Mouse (Mus musculus) liver, adult 2 months (tissue): Measurements from ENCODE around the gene Slc25a13. TPM values are rescaled to one million over a fixed set of nuclear protein-coding genes. Genes with fewer than 3 reads are reported as not detected.

ENCODE experiments used
- DNase-seq: peaks from one replicate; pipeline ENCODE4 v3.0.0-alpha.2; 2011; ENCODE audit warnings: low read depth, low spot score; ENCODE audit errors: extremely low read depth
- H3K27ac ChIP-seq: fragments of 200-500 bp; replicated peaks from 2 replicates; pipeline ENCODE4 v1.5.1; 2012; ENCODE audit warnings: low read depth, mild to moderate bottlenecking, control low read depth, inconsistent platforms, low read length; ENCODE audit not compliant: insufficient read depth
- H3K27me3 ChIP-seq: fragments of 200-500 bp; 2 replicates; pipeline ENCODE4 v1.6.1; 2012; ENCODE audit warnings: mild to moderate bottlenecking, moderate library complexity, low read length, inconsistent platforms; ENCODE audit not compliant: control insufficient read depth, insufficient read depth
- H3K36me3 ChIP-seq: fragments of 200-500 bp; 2 replicates; pipeline ENCODE4 v1.6.1; 2012; ENCODE audit warnings: low read length, inconsistent platforms; ENCODE audit not compliant: control insufficient read depth, insufficient read depth
- H3K4me1 ChIP-seq: fragments of 200-500 bp; 2 replicates; pipeline ENCODE4 v1.6.1; 2011; ENCODE audit warnings: low read length; ENCODE audit not compliant: control insufficient read depth, insufficient read depth
- H3K4me3 ChIP-seq: fragments of 200-500 bp; 2 replicates; pipeline ENCODE4 v1.5.1; 2011; ENCODE audit warnings: low read depth, mild to moderate bottlenecking, control low read depth, low read length, moderate library complexity; ENCODE audit not compliant: insufficient read depth
- H3K79me2 ChIP-seq: fragments of 200-500 bp; 2 replicates; pipeline ENCODE4 v1.6.1; 2012; ENCODE audit warnings: inconsistent platforms, mild to moderate bottlenecking, low read length, moderate library complexity; ENCODE audit not compliant: control insufficient read depth, insufficient read depth
- H3K9ac ChIP-seq: fragments of 200-500 bp; 2 replicates; pipeline ENCODE4 v1.6.1; 2012; ENCODE audit warnings: low read depth, mild to moderate bottlenecking, control low read depth, inconsistent platforms, low read length
- CTCF ChIP-seq: fragments of 200-500 bp; IDR thresholded peaks from 2 replicates; pipeline ENCODE4 v1.5.1; 2011; ENCODE audit warnings: low read depth, low read length, control low read depth
- POLR2A ChIP-seq: fragments of 200-500 bp; IDR thresholded peaks from 2 replicates; pipeline ENCODE4 v1.6.1; 2011; ENCODE audit warnings: low read length, control low read depth; ENCODE audit not compliant: insufficient read depth; ENCODE audit errors: extremely low read depth
- WGBS: fragments of 180-500 bp; shearing (Covaris S2); methylation state at CpG from one replicate; pipeline ENCODE4 v1.1.7; 2018; 5-methylcytosine and 5-hydroxymethylcytosine counted together
- polyA plus RNA-seq: library from polyadenylated mRNA; depleted of rRNA; stranded (reverse); fragments of >200 nt; gene quantifications from 2 replicates; pipeline ENCODE4 v1.2.3, GENCODE M21; 2012; rRNA removed
- total RNA-seq: library from RNA; depleted of rRNA; stranded (reverse); fragments of >200 nt; gene quantifications from 2 replicates; pipeline ENCODE4 v1.2.3, GENCODE M21; 2014; rRNA removed

Slc25a13 gene
- total RNA-seq: 206 and 232 TPM in 2 replicates
- 53.5 and 60.3 TPM in 2 replicates for polyA plus RNA-seq

DNA sequence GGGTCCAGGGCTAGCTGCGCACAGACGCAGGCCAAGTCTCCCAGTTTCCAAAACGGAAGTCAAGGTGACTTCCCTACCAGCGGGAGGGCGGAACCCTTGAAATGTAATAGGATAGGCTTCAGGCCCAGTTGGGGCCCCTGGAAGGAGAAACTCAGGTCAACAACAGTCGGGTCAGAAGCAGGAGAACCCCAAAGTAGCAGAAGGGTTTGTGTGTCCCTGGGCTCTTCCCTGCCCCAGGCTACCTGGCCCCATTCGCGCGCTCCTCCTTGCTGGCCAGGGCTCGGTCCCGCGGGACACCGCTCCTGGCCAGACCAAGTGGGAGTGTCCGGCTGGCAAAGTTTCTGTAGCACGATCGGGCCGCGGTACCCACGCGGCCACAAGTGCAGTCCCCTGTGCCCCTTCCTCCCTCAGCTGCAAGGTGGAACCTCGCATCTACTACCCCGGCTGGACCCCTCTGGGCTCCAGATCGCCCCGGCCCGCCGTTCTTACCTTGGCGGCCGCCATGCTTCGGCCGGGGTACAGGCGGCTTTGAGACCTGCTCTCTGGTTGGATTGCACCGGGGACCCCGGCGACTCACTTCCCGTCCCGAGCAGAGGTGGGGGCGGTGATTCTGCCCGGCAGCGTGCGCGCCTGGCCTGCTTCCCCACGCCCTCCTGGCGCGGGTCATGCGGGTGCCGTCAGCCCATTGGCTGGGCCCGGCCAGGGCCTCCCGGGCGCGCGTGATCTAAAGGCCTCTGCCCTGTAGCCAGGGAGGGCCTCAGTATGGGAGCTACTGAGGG lies at the start of gene Slc25a13:
Gene Slc25a13 (minus strand): TSS at position 667 of the 779 bp plus-strand sequence.
- peak; percentile 62; the same call in 1 of the 2 replicates for TF ChIP-seq POLR2A
- no peak for TF ChIP-seq CTCF
- WGBS: under 1% methylated on average over 50 of the region's 51 CpGs

DNA sequence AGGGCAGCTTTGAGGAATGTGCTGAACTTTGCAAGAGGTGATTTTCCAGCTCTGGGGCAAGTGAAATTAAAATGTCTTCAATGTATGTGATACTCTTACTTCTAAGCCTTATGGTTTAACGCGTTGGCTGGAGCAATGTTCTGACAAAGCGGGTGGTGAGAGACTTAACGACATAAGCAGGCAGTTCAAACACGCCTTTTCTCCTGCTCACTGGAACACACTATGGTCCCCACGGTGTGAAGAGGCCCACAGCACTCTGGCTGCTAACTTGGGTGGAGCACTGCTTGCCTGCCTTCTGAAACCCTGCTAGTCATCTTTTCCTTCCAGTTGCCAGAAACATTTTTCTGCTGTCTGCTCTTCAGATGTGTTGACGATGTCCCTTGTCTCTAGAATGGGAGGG lies 48.8 kb upstream of the Slc25a13 start:
- no peak overlapping the region for H3K9ac ChIP-seq
- TF ChIP-seq POLR2A (no peak), CTCF (no peak)
- H3K79me2 ChIP-seq: no peaks in the 10 kb centered on the region
- H3K36me3 ChIP-seq: no peaks in the 10 kb centered on the region
- H3K4me1 ChIP-seq: no peaks in the 10 kb centered on the region
- no peak overlapping the region for H3K27ac ChIP-seq
- WGBS: 94% methylated on average over 7 of the region's 7 CpGs
- no peak for DNase-seq
- H3K27me3 ChIP-seq: no peaks in the 10 kb centered on the region
- H3K4me3 ChIP-seq: no peak overlapping the region

More for the DNA sequence above, at the start of gene Slc25a13:
- Histone ChIP-seq H3K36me3 (no peaks in the 10 kb centered on the region; the same call in 1 of the 2 replicates), H3K4me1 (peaks cover 24% of the 10 kb centered on the region), H3K27ac (peak within 1 kb of the TSS; percentile 96), H3K9ac (peak within 1 kb of the TSS; percentile 89), H3K79me2 (peaks cover 16% of the 10 kb centered on the region; the same call in 1 of the 2 replicates), H3K4me3 (peak within 1 kb of the TSS; percentile 86), H3K27me3 (no peaks in the 10 kb centered on the region)
- peak; percentile 86 for DNase-seq

DNA sequence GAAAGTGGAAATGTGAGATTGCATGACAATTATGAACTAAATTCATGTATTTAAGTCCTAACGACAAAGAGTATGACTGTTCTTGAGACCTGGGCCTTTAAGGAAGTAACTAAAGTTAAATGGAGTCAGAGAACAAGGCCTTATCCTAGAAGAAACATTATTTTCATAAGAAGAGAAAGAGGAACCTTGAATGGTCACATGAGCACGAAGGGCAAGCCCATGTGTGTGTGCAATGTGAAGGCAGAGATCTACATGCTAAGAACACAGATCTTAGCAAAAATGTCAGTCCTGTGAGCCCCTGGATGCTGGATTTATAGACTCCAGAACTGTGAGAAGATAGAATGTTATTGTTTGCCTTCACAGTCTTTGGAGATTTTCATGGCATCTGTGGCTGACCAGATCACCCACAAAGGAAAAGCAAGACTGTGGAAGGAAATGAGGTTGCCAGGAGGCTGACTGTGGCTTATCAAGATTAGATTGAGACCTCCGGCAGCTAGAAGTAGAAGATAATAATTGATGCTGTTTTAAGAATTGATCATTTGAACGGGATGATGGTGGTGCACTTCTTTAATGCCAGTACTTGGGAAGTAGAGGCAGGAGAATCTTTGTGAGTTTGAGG lies 46.4 kb upstream of the Slc25a13 start:
- no peak for DNase-seq
- WGBS: 77% methylated on average over 4 of the region's 4 CpGs

DNA sequence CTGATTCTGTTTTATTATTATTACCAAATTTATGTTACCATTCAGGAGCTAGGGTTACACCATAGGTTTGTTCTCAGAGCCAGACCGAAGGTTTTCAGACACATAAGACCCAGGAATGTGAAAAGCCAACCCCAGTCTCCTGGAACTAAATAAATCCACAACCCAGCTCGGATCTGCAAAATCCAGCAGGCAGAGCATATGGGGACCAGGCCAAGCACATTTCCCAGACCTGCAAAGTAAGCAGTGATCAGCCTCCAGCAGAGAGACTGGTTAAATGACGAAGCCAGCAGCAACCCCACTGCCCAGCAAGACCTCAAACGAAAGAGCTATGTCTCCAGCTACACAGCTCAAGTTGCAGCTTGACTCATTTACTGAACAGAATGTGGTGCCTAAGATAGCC lies 43.9 kb upstream of the Slc25a13 start:
- Histone ChIP-seq H3K4me1 (no peaks in the 10 kb centered on the region), H3K27ac (no peak overlapping the region), H3K27me3 (no peaks in the 10 kb centered on the region), H3K9ac (no peak overlapping the region), H3K4me3 (no peak overlapping the region), H3K36me3 (no peaks in the 10 kb centered on the region), H3K79me2 (no peaks in the 10 kb centered on the region)
- 88% methylated on average over 4 of the region's 4 CpGs for WGBS
- TF ChIP-seq POLR2A (no peak), CTCF (no peak)
- DNase-seq: no peak

More for the DNA sequence above, 46.4 kb upstream of the Slc25a13 start:
- Histone ChIP-seq H3K4me1 (no peaks in the 10 kb centered on the region), H3K9ac (no peak overlapping the region), H3K36me3 (no peaks in the 10 kb centered on the region), H3K4me3 (no peak overlapping the region), H3K79me2 (no peaks in the 10 kb centered on the region), H3K27ac (no peak overlapping the region), H3K27me3 (no peaks in the 10 kb centered on the region)
- TF ChIP-seq POLR2A: no peak
- no peak for TF ChIP-seq CTCF

DNA sequence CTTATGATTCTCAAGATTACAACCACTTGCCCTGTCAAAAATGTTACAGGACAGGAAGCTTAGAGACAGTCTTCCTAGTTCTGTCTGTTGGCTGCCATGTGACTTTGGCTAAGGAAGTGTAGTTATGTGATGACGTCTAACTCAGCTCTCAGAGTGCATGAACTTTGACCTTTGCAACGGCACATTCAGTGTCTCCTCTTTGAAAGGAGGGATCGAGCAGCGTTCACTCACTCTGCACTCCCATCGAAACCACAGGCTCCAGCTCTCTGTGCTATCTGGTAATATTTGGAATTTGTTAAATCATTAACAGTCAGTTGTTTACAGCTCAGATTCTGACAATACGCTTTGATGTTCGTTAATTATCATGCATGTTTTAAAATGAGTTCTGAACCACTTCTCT lies 31.5 kb upstream of the Slc25a13 start:
- Histone ChIP-seq H3K27me3 (no peaks in the 10 kb centered on the region), H3K27ac (peak overlapping the region; percentile 90), H3K9ac (no peak overlapping the region), H3K36me3 (no peaks in the 10 kb centered on the region), H3K4me1 (peaks cover 7% of the 10 kb centered on the region), H3K79me2 (no peaks in the 10 kb centered on the region), H3K4me3 (no peak overlapping the region)
- 7% methylated on average over 7 of the region's 7 CpGs for WGBS
- TF ChIP-seq POLR2A: no peak
- peak; percentile 98 for DNase-seq

DNA sequence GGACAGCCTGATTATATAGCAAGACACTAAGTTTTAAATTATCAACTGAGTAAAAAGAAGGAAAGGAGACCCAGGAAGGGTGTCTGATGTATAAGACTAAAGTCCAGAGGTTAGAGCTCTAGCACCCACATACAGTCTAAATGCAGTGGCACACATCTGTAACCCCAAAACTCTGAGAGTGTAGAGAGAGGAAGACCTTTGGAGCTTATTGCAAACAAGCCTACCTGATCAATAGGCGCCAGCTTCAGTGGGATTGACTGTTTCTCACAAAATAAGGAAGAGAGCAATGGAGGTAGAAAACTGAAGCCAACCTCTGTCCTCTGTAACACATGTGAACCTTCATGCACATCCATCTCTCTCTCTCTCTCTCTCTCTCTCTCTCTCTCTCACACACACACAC lies 26.9 kb upstream of the Slc25a13 start:
- Histone ChIP-seq H3K4me3 (no peak overlapping the region), H3K36me3 (no peaks in the 10 kb centered on the region), H3K4me1 (peaks cover 11% of the 10 kb centered on the region), H3K27ac (peak overlapping the region; percentile 30), H3K79me2 (no peaks in the 10 kb centered on the region), H3K9ac (no peak overlapping the region), H3K27me3 (no peaks in the 10 kb centered on the region)
- DNase-seq: peak; percentile 70
- TF ChIP-seq CTCF: no peak
- TF ChIP-seq POLR2A: no peak
- WGBS: 17% methylated on average over 1 of the region's 1 CpGs
